Mouse (Mus musculus): Measurements from ENCODE around the gene Timm10. TPM values are rescaled to one million over a fixed set of nuclear protein-coding genes. Genes with fewer than 3 reads are reported as not detected.

The Timm10 gene
- polyA plus RNA-seq, 1 experiment from 2014 or later = 56.0 TPM

DNA sequence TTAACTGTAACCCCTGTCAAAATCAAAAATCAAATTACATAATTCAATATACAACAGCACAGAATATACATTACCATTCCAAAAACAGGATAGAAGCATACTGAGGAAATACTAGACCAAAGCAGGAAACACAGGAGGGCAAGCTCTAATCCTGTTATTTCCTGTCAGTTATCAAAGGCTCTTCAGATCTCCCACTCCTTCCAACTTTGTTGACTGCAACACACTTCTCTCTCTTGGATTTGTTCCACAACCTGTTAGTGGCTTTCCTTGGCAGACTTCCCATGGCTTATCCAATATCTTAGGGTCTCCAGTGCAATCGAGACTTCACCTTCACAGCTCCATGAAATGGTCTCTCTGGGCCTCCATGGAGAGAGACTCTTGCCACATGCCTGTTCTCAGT is 18.4 kb downstream of the Timm10 start:
- H3K4me3 ChIP-seq = no peak overlapping the region
- H3K9ac ChIP-seq = no peak overlapping the region
- peaks cover 16% of the 10 kb centered on the region for H3K27me3 ChIP-seq
- ATAC-seq (ENCODE audit: low read depth) = no peak
- H3K4me2 ChIP-seq = no peak overlapping the region
- H3K27ac ChIP-seq (replicated peaks) = no peak overlapping the region
- H3K9me3 ChIP-seq = no peaks in the 10 kb centered on the region
- H3K4me1 ChIP-seq (replicated peaks) = peaks cover 12% of the 10 kb centered on the region
- WGBS = 92% methylated on average over 1 of the region's 1 CpGs
- no peaks in the 10 kb centered on the region for H3K36me3 ChIP-seq

DNA sequence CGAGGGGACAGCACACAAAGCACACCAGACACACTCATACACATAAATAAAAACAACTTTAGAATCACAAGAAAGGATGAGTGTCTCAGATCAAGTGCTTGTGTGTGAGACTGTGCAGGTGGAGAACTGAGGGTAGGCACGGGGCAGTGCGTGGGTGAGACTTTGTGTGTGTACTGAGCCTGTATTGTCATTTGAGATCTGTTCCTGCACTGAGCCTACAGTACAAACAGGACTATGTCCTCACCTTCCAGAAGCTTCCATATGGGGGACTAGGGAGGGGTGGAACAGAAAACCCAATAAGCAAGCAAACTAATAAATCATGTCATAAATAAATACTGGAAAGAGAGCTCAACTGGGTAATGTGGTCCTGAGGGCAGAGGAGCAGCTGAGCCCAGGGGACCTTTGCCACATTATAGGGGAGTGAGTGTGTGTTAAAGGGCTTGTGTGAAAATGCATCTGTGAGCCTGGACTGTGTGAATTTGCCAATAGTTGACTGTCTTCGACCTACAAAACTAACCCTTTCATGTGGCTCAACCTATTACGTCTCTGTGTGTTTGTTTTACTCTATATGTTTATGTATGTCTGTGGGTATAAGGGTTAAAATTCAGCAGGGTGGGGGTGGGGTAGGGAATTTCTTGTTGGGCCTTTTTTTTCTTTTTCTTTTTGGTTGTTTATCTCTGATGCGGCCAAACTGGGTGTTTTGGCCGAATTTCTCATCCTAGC is 23.8 kb downstream of the Timm10 start:
- Histone ChIP-seq H3K4me3 (no peak overlapping the region), H3K4me2 (peak overlapping the region; percentile 37; the same call in 1 of the 2 replicates), H3K27me3 (no peaks in the 10 kb centered on the region), H3K9me3 (no peaks in the 10 kb centered on the region), H3K27ac (replicated peaks) (no peak overlapping the region), H3K36me3 (no peaks in the 10 kb centered on the region), H3K9ac (no peak overlapping the region), H3K4me1 (replicated peaks) (peaks cover 16% of the 10 kb centered on the region)
- WGBS = 53% methylated on average over 7 of the region's 7 CpGs
- ATAC-seq (ENCODE audit: low read depth) = no peak; the same call in 1 of the 2 replicates

GRCm38 (mm10) chr2:84851130-84852040 is 24.6 kb downstream of the Timm10 start:
- H3K9ac ChIP-seq = no peak overlapping the region
- WGBS = 31% methylated on average over 23 of the region's 23 CpGs

DNA sequence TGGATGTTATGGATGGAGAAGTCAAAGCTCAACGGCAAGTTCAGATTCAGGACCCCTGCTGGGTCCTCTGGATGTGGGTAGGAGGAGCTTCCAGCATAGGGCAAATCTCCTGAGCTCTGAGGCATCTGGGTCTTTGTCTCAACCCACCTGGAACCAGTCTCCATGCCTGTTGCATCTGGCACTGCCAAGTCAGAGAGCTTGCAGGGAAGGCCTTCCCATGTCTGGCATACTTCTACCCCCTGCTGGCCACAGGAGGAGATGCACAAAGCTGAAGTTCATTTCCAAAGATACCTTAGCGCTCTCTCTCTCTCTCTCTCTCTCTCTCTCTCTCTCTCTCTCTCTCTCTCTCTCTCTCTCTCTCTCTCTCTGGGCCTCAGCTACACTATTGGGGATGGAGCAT is 28.9 kb downstream of the Timm10 start:
- ATAC-seq (ENCODE audit: low read depth) = peak; percentile 76
- Histone ChIP-seq H3K27ac (replicated peaks) (no peak overlapping the region), H3K9ac (no peak overlapping the region), H3K4me3 (no peak overlapping the region), H3K36me3 (no peaks in the 10 kb centered on the region), H3K9me3 (no peaks in the 10 kb centered on the region), H3K27me3 (no peaks in the 10 kb centered on the region), H3K4me2 (no peak overlapping the region), H3K4me1 (replicated peaks) (peaks cover 9% of the 10 kb centered on the region)
- 73% methylated on average over 2 of the region's 2 CpGs for WGBS

More at GRCm38 (mm10) chr2:84851130-84852040, 24.6 kb downstream of the Timm10 start:
- peak overlapping the region; percentile 37; the same call in 1 of the 2 replicates for H3K4me2 ChIP-seq
- ATAC-seq (ENCODE audit: low read depth) = no peak
- H3K36me3 ChIP-seq = no peaks in the 10 kb centered on the region
- H3K9me3 ChIP-seq = no peaks in the 10 kb centered on the region
- H3K4me1 ChIP-seq (replicated peaks) = peaks cover 16% of the 10 kb centered on the region
- no peak overlapping the region for H3K27ac ChIP-seq (replicated peaks)
- no peak overlapping the region for H3K4me3 ChIP-seq
- no peaks in the 10 kb centered on the region for H3K27me3 ChIP-seq

- WGBS = 91% methylated on average over 1 of the region's 1 CpGs
- no peaks in the 10 kb centered on the region for H3K9me3 ChIP-seq
- no peaks in the 10 kb centered on the region for H3K36me3 ChIP-seq
- no peaks in the 10 kb centered on the region for H3K4me1 ChIP-seq (replicated peaks)
- H3K27ac ChIP-seq (replicated peaks) = no peak overlapping the region
- H3K4me2 ChIP-seq = no peak overlapping the region
- no peak for ATAC-seq (ENCODE audit: low read depth)
- no peak overlapping the region for H3K4me3 ChIP-seq
- no peak overlapping the region for H3K9ac ChIP-seq
- H3K27me3 ChIP-seq = no peaks in the 10 kb centered on the region
Measured at GRCm38 (mm10) chr2:84858551-84858950, 31.8 kb downstream of the Timm10 start.

GRCm38 (mm10) chr2:84859991-84860780 is 33.4 kb downstream of the Timm10 start:
- no peak for ATAC-seq (ENCODE audit: low read depth)
- H3K36me3 ChIP-seq = no peaks in the 10 kb centered on the region
- no peak overlapping the region for H3K9ac ChIP-seq
- H3K4me3 ChIP-seq = no peak overlapping the region
- no peaks in the 10 kb centered on the region for H3K4me1 ChIP-seq (replicated peaks)
- H3K4me2 ChIP-seq = no peak overlapping the region
- peaks cover 3% of the 10 kb centered on the region for H3K27me3 ChIP-seq
- no peak overlapping the region for H3K27ac ChIP-seq (replicated peaks)
- whole genome bisulfite sequencing = 88% methylated on average over 7 of the region's 7 CpGs
- no peaks in the 10 kb centered on the region for H3K9me3 ChIP-seq

- 84% methylated on average over 3 of the region's 3 CpGs for whole genome bisulfite sequencing
- no peak overlapping the region for H3K4me3 ChIP-seq
Measured at GRCm38 (mm10) chr2:84861430-84861829, 34.6 kb downstream of the Timm10 start.

GRCm38 (mm10) chr2:84862231-84862630 is 35.4 kb downstream of the Timm10 start:
- no peaks in the 10 kb centered on the region for H3K36me3 ChIP-seq
- H3K4me3 ChIP-seq = no peak overlapping the region
- H3K27me3 ChIP-seq = peaks cover 21% of the 10 kb centered on the region
- H3K9me3 ChIP-seq = no peaks in the 10 kb centered on the region
- no peak for ATAC-seq (ENCODE audit: low read depth)
- peaks cover 13% of the 10 kb centered on the region for H3K4me1 ChIP-seq (replicated peaks)
- no peak overlapping the region for H3K4me2 ChIP-seq
- WGBS = 73% methylated on average over 3 of the region's 3 CpGs
- H3K27ac ChIP-seq (replicated peaks) = no peak overlapping the region
- no peak overlapping the region for H3K9ac ChIP-seq

More at GRCm38 (mm10) chr2:84861430-84861829, 34.6 kb downstream of the Timm10 start:
- no peak for ATAC-seq (ENCODE audit: low read depth)
- no peaks in the 10 kb centered on the region for H3K9me3 ChIP-seq
- H3K27me3 ChIP-seq = peaks cover 13% of the 10 kb centered on the region
- no peaks in the 10 kb centered on the region for H3K36me3 ChIP-seq
- no peak overlapping the region for H3K9ac ChIP-seq
- H3K4me2 ChIP-seq = no peak overlapping the region
- peaks cover 11% of the 10 kb centered on the region for H3K4me1 ChIP-seq (replicated peaks)
- no peak overlapping the region for H3K27ac ChIP-seq (replicated peaks)

DNA sequence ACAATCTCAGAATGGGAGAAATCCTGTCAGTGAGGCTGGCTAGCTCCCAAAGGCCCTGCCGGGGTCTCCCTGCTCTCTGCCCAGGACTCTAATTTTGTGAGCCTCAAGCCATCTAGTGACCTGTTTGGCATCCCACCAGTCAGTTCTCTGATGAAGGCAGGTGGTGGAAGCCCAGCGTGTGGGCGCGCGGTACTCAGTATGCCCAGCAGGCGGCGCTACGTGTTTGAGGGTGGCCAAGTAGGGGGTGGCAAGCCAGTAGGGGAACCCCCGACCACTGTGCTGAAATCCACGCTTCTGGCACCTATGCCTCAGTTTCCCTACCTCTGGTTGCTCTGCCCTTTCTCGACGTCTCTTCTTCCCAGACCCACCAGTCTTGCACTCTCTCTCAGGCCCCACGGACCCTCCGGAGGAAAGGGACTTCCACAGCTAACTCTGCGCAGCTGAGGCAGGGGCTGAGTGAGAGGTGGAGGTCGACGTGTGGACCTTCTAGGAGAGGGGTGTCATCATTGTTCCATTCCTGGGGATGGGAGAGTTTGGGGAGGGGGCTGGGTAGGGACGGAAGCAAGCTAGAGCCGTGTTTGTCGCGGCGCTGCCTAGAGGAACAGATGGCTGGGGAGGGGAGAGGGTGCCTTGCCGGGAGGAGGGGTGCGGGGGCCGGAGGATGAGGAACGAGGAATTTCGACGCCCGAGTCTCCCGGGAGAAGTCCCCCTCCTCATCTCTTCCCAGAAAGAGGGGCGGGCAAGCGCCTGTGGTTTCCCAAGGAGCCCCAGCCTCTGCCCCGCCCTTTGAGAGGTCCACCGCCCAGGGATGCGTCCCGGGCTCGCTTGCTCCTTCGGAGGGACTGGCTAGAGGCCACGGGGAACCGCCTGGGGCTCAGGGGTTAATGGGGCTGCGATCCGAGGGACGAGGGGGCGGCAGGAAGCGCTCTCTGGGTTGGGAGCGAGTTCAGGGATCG is 39.1 kb downstream of the Timm10 start:
- under 1% methylated on average over 45 of the region's 47 CpGs for WGBS
- ATAC-seq (ENCODE audit: low read depth) = peak; percentile 64
- Histone ChIP-seq H3K9ac (peak overlapping the region; percentile 56), H3K4me1 (replicated peaks) (peaks cover 13% of the 10 kb centered on the region), H3K9me3 (no peaks in the 10 kb centered on the region), H3K4me3 (peak overlapping the region; percentile 33), H3K27ac (replicated peaks) (no peak overlapping the region), H3K27me3 (peaks cover 57% of the 10 kb centered on the region), H3K4me2 (peak overlapping the region; percentile 60), H3K36me3 (no peaks in the 10 kb centered on the region)

- Histone ChIP-seq H3K4me2 (no peak overlapping the region), H3K36me3 (no peaks in the 10 kb centered on the region), H3K4me1 (replicated peaks) (peaks cover 26% of the 10 kb centered on the region), H3K9ac (no peak overlapping the region), H3K4me3 (no peak overlapping the region), H3K27ac (replicated peaks) (no peak overlapping the region), H3K27me3 (peaks cover 84% of the 10 kb centered on the region), H3K9me3 (no peaks in the 10 kb centered on the region)
- ATAC-seq (ENCODE audit: low read depth) = no peak
- WGBS = 7% methylated on average over 5 of the region's 5 CpGs
Measured at GRCm38 (mm10) chr2:84868521-84868943, 41.7 kb downstream of the Timm10 start.

DNA sequence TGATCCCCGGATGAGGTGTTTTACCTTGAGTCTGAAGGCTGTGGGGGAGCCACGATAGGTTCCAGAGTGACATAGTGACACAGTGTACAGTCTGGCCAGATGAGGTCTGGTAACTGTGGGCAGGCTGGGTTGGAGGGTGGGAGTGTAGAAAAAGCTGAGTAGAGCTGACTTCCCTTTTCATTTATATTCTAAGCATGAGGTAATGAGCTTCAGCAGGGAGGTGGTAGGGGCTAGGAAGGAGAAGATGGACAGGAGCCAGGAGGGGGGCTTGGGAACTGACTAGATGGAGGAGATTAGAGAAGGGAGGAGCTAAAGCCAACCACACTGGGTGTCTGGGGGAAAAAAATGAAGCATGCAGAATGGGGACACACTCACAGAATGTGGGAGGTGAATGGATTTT is 42.2 kb downstream of the Timm10 start:
- H3K27me3 ChIP-seq = peaks cover 88% of the 10 kb centered on the region
- 71% methylated on average over 2 of the region's 2 CpGs for WGBS
- H3K36me3 ChIP-seq = no peaks in the 10 kb centered on the region
- no peaks in the 10 kb centered on the region for H3K9me3 ChIP-seq
- H3K9ac ChIP-seq = no peak overlapping the region
- no peak overlapping the region for H3K27ac ChIP-seq (replicated peaks)
- ATAC-seq (ENCODE audit: low read depth) = no peak
- H3K4me1 ChIP-seq (replicated peaks) = peaks cover 26% of the 10 kb centered on the region
- no peak overlapping the region for H3K4me2 ChIP-seq
- H3K4me3 ChIP-seq = no peak overlapping the region
